Mouse (Mus musculus): ENCODE data around the gene E130114P18Rik. TPM values are rescaled to one million over a fixed set of nuclear protein-coding genes. Genes with fewer than 3 reads are reported as not detected.

Gene E130114P18Rik
- polyA plus RNA-seq, 1 experiment, result not detected

GRCm38 (mm10) chr4:97672501-97672900 lies 105.4 kb downstream of the E130114P18Rik start:
- Histone ChIP-seq H3ac (ENCODE audit: control insufficient read depth, insufficient read length, low read depth) (no peak overlapping the region), H3K27me3 (ENCODE audit: control insufficient read depth, insufficient read depth, insufficient read length) (no peaks in the 10 kb centered on the region), H3K4me3 (ENCODE audit: insufficient read depth, poor library complexity, severe bottlenecking) (no peak overlapping the region), H3K79me2 (ENCODE audit: control insufficient read depth, insufficient read depth) (no peaks in the 10 kb centered on the region), H3K79me3 (ENCODE audit: low read depth) (no peaks in the 10 kb centered on the region), H3K36me3 (ENCODE audit: control insufficient read depth, insufficient read depth) (no peaks in the 10 kb centered on the region)
- TF ChIP-seq USF1 (IDR thresholded peaks at IDR 0.05; ENCODE audit: low read depth) (no peak), MYOG (IDR thresholded peaks at IDR 0.05; ENCODE audit: control insufficient read depth, extremely low read depth, insufficient read length) (no peak), MAX (IDR thresholded peaks at IDR 0.05) (no peak), CEBPB (IDR thresholded peaks at IDR 0.05; ENCODE audit: low read depth) (no peak), MYOD1 (IDR thresholded peaks at IDR 0.05; ENCODE audit: control insufficient read depth, insufficient read length, low read depth) (no peak), CTCF (IDR thresholded peaks at IDR 0.05; ENCODE audit: control insufficient read depth, insufficient read depth, insufficient read length) (no peak), FOSL1 (IDR thresholded peaks at IDR 0.05; ENCODE audit: insufficient read depth, low read length, poor library complexity, severe bottlenecking) (no peak)

DNA sequence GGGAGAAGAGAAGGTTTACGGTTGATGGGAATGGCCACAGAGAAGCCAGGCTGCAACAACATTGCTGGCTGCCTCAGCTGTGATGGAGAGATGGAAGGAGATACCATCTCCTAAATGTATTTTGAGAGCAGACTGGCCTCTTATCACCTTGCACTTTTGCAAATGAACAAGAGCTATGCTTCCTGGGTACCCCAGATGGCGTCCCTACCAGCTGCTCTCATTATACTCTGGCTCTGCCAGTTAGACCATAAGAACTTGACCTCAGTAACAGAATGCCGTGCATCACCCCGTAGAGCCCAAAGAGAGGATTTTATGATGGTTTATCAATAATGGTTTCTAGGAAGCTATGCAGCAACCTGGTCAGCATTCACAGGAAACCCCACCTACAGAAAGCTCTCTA lies 106.0 kb downstream of the E130114P18Rik start:
- Histone ChIP-seq H3K36me3 (ENCODE audit: control insufficient read depth, insufficient read depth) (no peaks in the 10 kb centered on the region), H3ac (ENCODE audit: control insufficient read depth, insufficient read length, low read depth) (no peak overlapping the region), H3K4me3 (ENCODE audit: insufficient read depth, poor library complexity, severe bottlenecking) (no peak overlapping the region), H3K27me3 (ENCODE audit: control insufficient read depth, insufficient read depth, insufficient read length) (no peaks in the 10 kb centered on the region), H3K79me2 (ENCODE audit: control insufficient read depth, insufficient read depth) (no peaks in the 10 kb centered on the region), H3K79me3 (ENCODE audit: low read depth) (no peaks in the 10 kb centered on the region)
- no peak for TF ChIP-seq CTCF (IDR thresholded peaks at IDR 0.05; ENCODE audit: control insufficient read depth, insufficient read depth, insufficient read length)
- no peak for TF ChIP-seq USF1 (IDR thresholded peaks at IDR 0.05; ENCODE audit: low read depth)
- no peak for TF ChIP-seq MYOD1 (IDR thresholded peaks at IDR 0.05; ENCODE audit: control insufficient read depth, insufficient read length, low read depth)
- TF ChIP-seq MAX (IDR thresholded peaks at IDR 0.05), result no peak

GRCm38 (mm10) chr4:97670418-97670817 lies 107.5 kb downstream of the E130114P18Rik start:
- Histone ChIP-seq H3K4me3 (ENCODE audit: insufficient read depth, poor library complexity, severe bottlenecking) (no peak overlapping the region), H3K27me3 (ENCODE audit: control insufficient read depth, insufficient read depth, insufficient read length) (no peaks in the 10 kb centered on the region), H3K79me2 (ENCODE audit: control insufficient read depth, insufficient read depth) (no peaks in the 10 kb centered on the region), H3ac (ENCODE audit: control insufficient read depth, insufficient read length, low read depth) (no peak overlapping the region), H3K79me3 (ENCODE audit: low read depth) (no peaks in the 10 kb centered on the region), H3K36me3 (ENCODE audit: control insufficient read depth, insufficient read depth) (no peaks in the 10 kb centered on the region)
- no peak for TF ChIP-seq MYOD1 (IDR thresholded peaks at IDR 0.05; ENCODE audit: control insufficient read depth, insufficient read length, low read depth)
- TF ChIP-seq USF1 (IDR thresholded peaks at IDR 0.05; ENCODE audit: low read depth), result no peak
- no peak for TF ChIP-seq CEBPB (IDR thresholded peaks at IDR 0.05; ENCODE audit: low read depth)
- no peak for TF ChIP-seq CTCF (IDR thresholded peaks at IDR 0.05; ENCODE audit: control insufficient read depth, insufficient read depth, insufficient read length)
- TF ChIP-seq MAX (IDR thresholded peaks at IDR 0.05), result no peak
- TF ChIP-seq MYOG (IDR thresholded peaks at IDR 0.05; ENCODE audit: control insufficient read depth, extremely low read depth, insufficient read length), result no peak
- TF ChIP-seq FOSL1 (IDR thresholded peaks at IDR 0.05; ENCODE audit: insufficient read depth, low read length, poor library complexity, severe bottlenecking), result no peak

DNA sequence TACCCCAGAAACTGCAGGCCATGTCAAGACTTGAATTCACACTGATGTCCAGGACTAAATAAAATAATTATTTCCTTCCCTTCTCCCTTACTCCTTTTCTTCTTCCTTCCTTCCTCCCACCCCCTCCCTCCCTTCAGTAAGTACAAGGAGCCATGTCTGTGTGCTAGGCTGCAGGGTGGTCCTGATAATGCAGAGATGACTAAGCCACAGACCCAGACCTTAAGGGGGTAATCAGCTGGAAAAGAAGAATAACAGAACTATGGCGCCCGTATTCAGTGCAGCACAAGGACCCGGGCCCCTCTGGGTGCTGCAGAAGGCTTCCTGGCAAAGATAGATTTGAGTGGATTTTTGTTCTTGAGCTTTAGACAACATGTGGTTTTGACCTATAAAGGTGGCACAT lies 108.1 kb downstream of the E130114P18Rik start:
- Histone ChIP-seq H3K36me3 (ENCODE audit: control insufficient read depth, insufficient read depth) (no peaks in the 10 kb centered on the region), H3ac (ENCODE audit: control insufficient read depth, insufficient read length, low read depth) (no peak overlapping the region), H3K4me3 (ENCODE audit: insufficient read depth, poor library complexity, severe bottlenecking) (no peak overlapping the region), H3K27me3 (ENCODE audit: control insufficient read depth, insufficient read depth, insufficient read length) (no peaks in the 10 kb centered on the region), H3K79me2 (ENCODE audit: control insufficient read depth, insufficient read depth) (no peaks in the 10 kb centered on the region), H3K79me3 (ENCODE audit: low read depth) (no peaks in the 10 kb centered on the region)
- TF ChIP-seq CTCF (IDR thresholded peaks at IDR 0.05; ENCODE audit: control insufficient read depth, insufficient read depth, insufficient read length) (no peak), USF1 (IDR thresholded peaks at IDR 0.05; ENCODE audit: low read depth) (no peak)

DNA sequence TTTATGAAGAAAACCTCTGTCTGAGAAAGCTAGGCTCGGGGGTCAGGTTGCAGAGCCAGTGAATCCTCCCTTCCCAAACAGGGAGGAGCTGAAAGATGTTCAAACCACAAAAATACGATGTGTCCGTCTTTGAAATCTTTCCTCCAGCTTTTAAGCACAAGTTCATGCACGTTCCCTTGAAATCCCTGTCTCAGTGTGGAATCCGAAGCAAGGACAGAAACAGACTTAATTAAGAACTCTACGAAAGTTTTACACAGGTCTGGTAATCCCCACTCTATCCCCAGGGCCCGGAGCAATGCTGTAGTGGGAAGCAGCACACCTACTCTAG lies 112.5 kb downstream of the E130114P18Rik start:
- no peaks in the 10 kb centered on the region for H3K79me3 ChIP-seq (ENCODE audit: low read depth)
- no peaks in the 10 kb centered on the region for H3K36me3 ChIP-seq (ENCODE audit: control insufficient read depth, insufficient read depth)
- TF ChIP-seq CEBPB (IDR thresholded peaks at IDR 0.05; ENCODE audit: low read depth) (no peak), CTCF (IDR thresholded peaks at IDR 0.05; ENCODE audit: control insufficient read depth, insufficient read depth, insufficient read length) (no peak), MAX (IDR thresholded peaks at IDR 0.05) (no peak), MYOD1 (IDR thresholded peaks at IDR 0.05; ENCODE audit: control insufficient read depth, insufficient read length, low read depth) (no peak), MYOG (IDR thresholded peaks at IDR 0.05; ENCODE audit: control insufficient read depth, extremely low read depth, insufficient read length) (no peak), FOSL1 (IDR thresholded peaks at IDR 0.05; ENCODE audit: insufficient read depth, low read length, poor library complexity, severe bottlenecking) (no peak), USF1 (IDR thresholded peaks at IDR 0.05; ENCODE audit: low read depth) (no peak)
- no peaks in the 10 kb centered on the region for H3K27me3 ChIP-seq (ENCODE audit: control insufficient read depth, insufficient read depth, insufficient read length)
- no peak overlapping the region for H3ac ChIP-seq (ENCODE audit: control insufficient read depth, insufficient read length, low read depth)
- H3K79me2 ChIP-seq (ENCODE audit: control insufficient read depth, insufficient read depth), result no peaks in the 10 kb centered on the region
- H3K4me3 ChIP-seq (ENCODE audit: insufficient read depth, poor library complexity, severe bottlenecking), result no peak overlapping the region

GRCm38 (mm10) chr4:97664738-97665427 lies 113.0 kb downstream of the E130114P18Rik start:
- Histone ChIP-seq H3K79me3 (ENCODE audit: low read depth) (no peaks in the 10 kb centered on the region), H3K79me2 (ENCODE audit: control insufficient read depth, insufficient read depth) (no peaks in the 10 kb centered on the region), H3ac (ENCODE audit: control insufficient read depth, insufficient read length, low read depth) (no peak overlapping the region), H3K36me3 (ENCODE audit: control insufficient read depth, insufficient read depth) (no peaks in the 10 kb centered on the region), H3K27me3 (ENCODE audit: control insufficient read depth, insufficient read depth, insufficient read length) (no peaks in the 10 kb centered on the region), H3K4me3 (ENCODE audit: insufficient read depth, poor library complexity, severe bottlenecking) (no peak overlapping the region)
- TF ChIP-seq FOSL1 (IDR thresholded peaks at IDR 0.05; ENCODE audit: insufficient read depth, low read length, poor library complexity, severe bottlenecking), result no peak
- TF ChIP-seq CTCF (IDR thresholded peaks at IDR 0.05; ENCODE audit: control insufficient read depth, insufficient read depth, insufficient read length), result no peak

All from C2C12 (cell line).